Mouse (Mus musculus) cortical plate, adult 2 months (tissue): ENCODE measurements around the gene Cmip. TPM values are rescaled to one million over a fixed set of nuclear protein-coding genes. Genes with fewer than 3 reads are reported as not detected.

Experiments used
- H3K27ac ChIP-seq: fragments of 200-500 bp; 2 replicates; pipeline ENCODE4 v1.5.1; 2012; ENCODE audit warnings: low read length, control low read depth, inconsistent platforms; ENCODE audit not compliant: insufficient read depth
- H3K4me1 ChIP-seq: fragments of 200-500 bp; 2 replicates; pipeline ENCODE4 v1.6.1; 2011; ENCODE audit warnings: low read length; ENCODE audit not compliant: control insufficient read depth, insufficient read depth
- H3K4me3 ChIP-seq: fragments of 200-500 bp; 2 replicates; pipeline ENCODE4 v1.5.1; 2011; ENCODE audit warnings: mild to moderate bottlenecking, low read length, control low read depth; ENCODE audit not compliant: insufficient read depth
- CTCF ChIP-seq: fragments of 200-500 bp; IDR thresholded peaks from 2 replicates; pipeline ENCODE4 v1.5.1; 2011; ENCODE audit warnings: mild to moderate bottlenecking, control low read depth, low read length; ENCODE audit not compliant: insufficient read depth; ENCODE audit errors: extremely low read depth
- POLR2A ChIP-seq: fragments of 200-500 bp; IDR thresholded peaks from 2 replicates; pipeline ENCODE4 v1.6.1; 2011; ENCODE audit warnings: mild to moderate bottlenecking, low read length, control low read depth; ENCODE audit not compliant: insufficient read depth; ENCODE audit errors: extremely low read depth
- polyA plus RNA-seq: library from polyadenylated mRNA; depleted of rRNA; stranded (reverse); fragments of >200 nt; gene quantifications from 2 replicates; pipeline ENCODE4 v1.2.3, GENCODE M21; 2012

Cmip gene
- polyA plus RNA-seq, 1 experiment, result 128 TPM

DNA sequence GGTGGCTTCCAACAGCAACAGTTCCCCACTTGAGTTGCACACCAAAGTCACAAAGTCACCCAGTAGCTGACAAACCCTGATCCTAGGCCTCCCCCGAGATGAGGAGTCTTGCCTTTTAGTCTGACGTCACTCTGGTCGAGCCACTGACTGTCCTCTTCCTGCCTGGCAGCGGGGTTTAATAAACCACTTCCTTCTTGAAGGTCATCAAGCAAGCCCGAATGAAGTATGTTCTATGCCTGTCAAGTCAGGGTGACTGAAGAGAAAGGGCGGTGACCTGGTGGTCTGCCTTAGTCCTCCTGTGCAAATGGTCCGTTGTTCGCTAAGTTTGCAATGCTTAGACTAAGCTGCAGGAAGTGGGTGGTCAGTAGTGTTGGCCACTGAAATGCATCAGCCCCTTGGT is 31.1 kb downstream of the Cmip start:
- Histone ChIP-seq H3K27ac (no peak overlapping the region), H3K4me1 (peaks cover 27% of the 10 kb centered on the region), H3K4me3 (no peak overlapping the region)
- no peak for TF ChIP-seq POLR2A
- TF ChIP-seq CTCF, result no peak

DNA sequence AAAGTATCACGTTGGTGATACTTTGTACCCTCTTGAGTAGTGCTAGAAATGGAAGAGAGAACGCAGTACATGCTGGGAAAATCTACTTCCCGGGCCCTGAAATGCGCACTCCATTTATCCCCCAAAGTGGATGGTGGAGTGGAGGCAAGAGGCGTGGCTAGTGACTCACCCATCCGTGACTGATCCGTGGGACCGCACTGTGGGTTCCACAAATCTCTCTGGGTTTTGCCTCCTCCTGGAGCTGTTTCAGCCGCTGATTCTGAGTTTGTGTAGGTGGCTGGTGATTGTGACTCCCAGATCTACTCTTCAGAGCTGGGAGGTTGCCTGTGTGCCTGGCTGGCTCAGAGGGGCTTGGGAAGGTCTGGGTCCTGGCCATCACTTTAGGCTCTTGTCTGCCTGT is 32.2 kb downstream of the Cmip start:
- Histone ChIP-seq H3K4me1 (peaks cover 21% of the 10 kb centered on the region), H3K27ac (no peak overlapping the region), H3K4me3 (no peak overlapping the region)
- TF ChIP-seq CTCF (no peak), POLR2A (no peak)

DNA sequence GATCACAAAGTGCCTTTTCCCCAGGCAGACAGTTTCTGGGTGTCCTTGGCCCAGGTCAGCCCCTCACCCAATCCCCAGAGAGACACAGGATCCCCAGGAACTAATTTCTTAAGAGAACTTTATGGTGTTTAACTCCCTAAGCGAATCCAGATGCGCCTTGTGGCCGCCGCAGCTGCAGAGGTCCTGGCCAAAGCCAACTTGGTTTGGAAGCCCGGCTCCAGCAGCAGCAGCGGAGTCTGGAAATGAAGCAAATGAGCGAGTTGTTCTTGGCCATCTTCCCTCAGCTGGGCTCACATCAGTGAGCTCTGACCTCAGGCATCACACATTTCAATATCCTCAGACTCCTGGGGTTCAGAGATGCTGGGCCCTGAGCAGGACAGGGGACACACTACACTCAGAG is 33.6 kb downstream of the Cmip start:
- TF ChIP-seq CTCF (no peak), POLR2A (no peak)
- Histone ChIP-seq H3K4me3 (no peak overlapping the region), H3K4me1 (peaks cover 21% of the 10 kb centered on the region), H3K27ac (no peak overlapping the region)

GRCm38 (mm10) chr8:117292262-117292661 is 35.4 kb downstream of the Cmip start:
- no peak overlapping the region for H3K27ac ChIP-seq
- TF ChIP-seq POLR2A (no peak), CTCF (no peak)
- H3K4me1 ChIP-seq, result peaks cover 21% of the 10 kb centered on the region
- no peak overlapping the region for H3K4me3 ChIP-seq

GRCm38 (mm10) chr8:117294812-117295211 is 37.9 kb downstream of the Cmip start:
- Histone ChIP-seq H3K4me3 (no peak overlapping the region), H3K4me1 (peaks cover 18% of the 10 kb centered on the region), H3K27ac (no peak overlapping the region)
- TF ChIP-seq CTCF (no peak), POLR2A (no peak)

DNA sequence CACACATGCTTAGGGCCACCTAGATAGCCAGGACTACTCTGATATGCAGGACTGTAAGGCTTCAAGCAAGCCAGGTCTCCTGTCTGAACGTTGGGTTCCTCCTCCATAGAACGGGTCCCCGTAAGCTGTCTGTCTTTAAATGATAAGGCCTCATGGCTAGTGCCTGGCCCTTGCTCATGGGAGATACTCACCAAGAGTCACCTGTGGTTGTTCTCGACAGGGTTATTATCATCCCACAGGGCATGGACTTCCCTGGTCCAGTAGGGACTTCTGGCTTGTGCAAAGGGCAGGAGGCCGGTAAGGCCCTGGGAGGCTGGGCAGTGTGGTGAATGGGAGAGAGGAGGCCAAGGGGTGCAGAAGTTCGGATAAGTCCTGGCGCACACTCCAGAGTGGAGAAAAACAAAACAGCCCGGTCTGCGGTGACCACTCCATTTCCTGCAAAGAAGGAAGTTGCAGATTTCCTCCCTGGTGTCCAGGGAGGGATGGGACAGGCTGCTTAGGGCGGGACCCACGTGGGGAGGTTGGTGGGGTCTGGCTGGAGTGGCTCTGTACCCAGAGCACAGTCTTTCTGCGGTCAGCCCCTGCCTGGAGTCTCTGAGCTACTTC is 41.2 kb downstream of the Cmip start:
- Histone ChIP-seq H3K4me1 (peaks cover 8% of the 10 kb centered on the region), H3K4me3 (no peak overlapping the region), H3K27ac (no peak overlapping the region)
- TF ChIP-seq POLR2A (no peak), CTCF (no peak)

- no peak overlapping the region for H3K4me3 ChIP-seq
- TF ChIP-seq POLR2A (no peak), CTCF (no peak)
- no peak overlapping the region for H3K27ac ChIP-seq
- peaks cover 7% of the 10 kb centered on the region for H3K4me1 ChIP-seq
Observed at GRCm38 (mm10) chr8:117299204-117299603, 42.3 kb downstream of the Cmip start.

DNA sequence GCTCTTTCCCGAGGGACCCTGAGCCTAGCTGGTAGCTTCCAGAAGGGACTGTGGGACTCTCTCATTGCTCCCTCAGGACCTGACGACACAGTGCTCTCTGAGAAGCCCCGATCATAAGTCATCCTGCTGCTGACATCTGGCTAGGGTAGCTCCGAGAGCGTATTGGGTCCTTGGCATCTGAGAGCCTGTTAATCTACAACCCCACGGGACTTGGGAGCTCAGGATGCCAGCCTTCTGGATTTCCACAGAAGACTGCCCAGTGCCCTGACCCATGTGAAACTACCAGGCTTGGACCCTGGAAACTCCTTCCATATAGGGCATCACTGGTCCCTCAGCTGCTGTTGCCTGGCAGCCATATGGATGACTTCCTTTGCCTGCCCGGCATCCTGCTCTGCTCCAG is 43.3 kb downstream of the Cmip start:
- Histone ChIP-seq H3K4me3 (no peak overlapping the region), H3K4me1 (peaks cover 4% of the 10 kb centered on the region; the same call in 1 of the 2 replicates), H3K27ac (no peak overlapping the region)
- no peak for TF ChIP-seq CTCF
- TF ChIP-seq POLR2A, result no peak

DNA sequence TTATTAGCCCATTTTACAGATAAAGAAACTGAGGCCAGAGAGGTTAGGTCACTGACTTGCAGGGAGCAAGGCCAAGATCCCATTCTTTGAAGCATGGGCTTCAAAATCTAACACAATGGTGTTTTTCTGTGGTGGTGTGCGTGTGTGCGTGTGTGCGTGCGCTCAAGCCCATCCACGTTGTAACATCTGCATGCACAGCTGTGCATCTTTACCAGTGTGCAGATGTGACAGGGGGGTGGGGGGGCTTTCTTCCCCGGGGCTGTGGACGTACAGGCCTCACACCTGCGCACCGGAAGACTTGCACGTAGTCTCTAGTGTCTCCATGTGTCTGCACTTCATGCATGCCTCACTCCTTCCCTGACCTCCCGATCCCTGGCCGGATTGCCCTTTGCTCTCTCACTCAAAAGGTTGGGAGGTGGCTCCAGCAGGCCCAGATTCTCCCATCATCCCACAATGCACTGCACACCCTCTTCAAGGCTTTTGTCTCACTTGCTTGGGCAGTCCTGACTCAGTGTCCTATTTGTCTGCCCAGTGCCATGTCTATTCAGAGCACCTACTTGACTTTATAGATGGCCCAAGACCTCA is 44.7 kb downstream of the Cmip start:
- no peak for TF ChIP-seq POLR2A
- TF ChIP-seq CTCF, result no peak
- H3K27ac ChIP-seq, result no peak overlapping the region
- peaks cover 4% of the 10 kb centered on the region; the same call in 1 of the 2 replicates for H3K4me1 ChIP-seq
- H3K4me3 ChIP-seq, result no peak overlapping the region

GRCm38 (mm10) chr8:117302072-117302471 is 45.2 kb downstream of the Cmip start:
- Histone ChIP-seq H3K27ac (no peak overlapping the region), H3K4me3 (no peak overlapping the region), H3K4me1 (peaks cover 4% of the 10 kb centered on the region; the same call in 1 of the 2 replicates)
- no peak for TF ChIP-seq CTCF
- no peak for TF ChIP-seq POLR2A

DNA sequence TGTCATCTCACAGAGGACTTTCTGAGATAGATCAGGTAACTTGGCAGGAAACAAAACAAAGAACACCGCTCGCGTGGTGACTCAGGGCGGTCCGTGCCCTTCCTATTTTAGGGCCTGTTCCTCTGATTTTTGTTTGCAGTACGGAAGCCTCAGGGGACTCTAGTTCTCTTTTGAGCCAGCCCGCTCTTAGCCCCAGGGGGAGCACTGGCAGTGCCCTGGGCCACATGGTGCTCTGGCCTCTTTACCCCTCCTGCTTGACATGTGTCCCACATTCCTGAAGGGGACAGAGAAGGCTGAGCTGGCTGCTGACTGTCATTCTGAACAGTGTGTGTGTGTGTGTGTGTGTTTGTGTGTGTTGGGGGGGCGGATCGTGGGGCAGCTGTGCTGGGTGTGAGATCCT is 46.8 kb downstream of the Cmip start:
- TF ChIP-seq CTCF, result no peak
- no peak for TF ChIP-seq POLR2A
- Histone ChIP-seq H3K27ac (no peak overlapping the region), H3K4me1 (0 out of 2 replicates have a peak, but pooled peaks cover 2% of the 10 kb centered on the region), H3K4me3 (no peak overlapping the region)
